Mouse (Mus musculus) erythroblast, embryonic 14.5 days (primary cell): Measurements from ENCODE around the gene Slc9a3r1.

Source experiments
- GATA1 ChIP-seq: IDR thresholded peaks from 2 replicates; pipeline ENCODE4 v1.6.1; 2012; ENCODE audit warnings: low read length, inconsistent platforms, mixed read lengths
- TAL1 ChIP-seq: IDR thresholded peaks from 3 replicates; pipeline ENCODE4 v1.6.1; 2012; ENCODE audit warnings: low read length, inconsistent platforms, mixed read lengths

DNA sequence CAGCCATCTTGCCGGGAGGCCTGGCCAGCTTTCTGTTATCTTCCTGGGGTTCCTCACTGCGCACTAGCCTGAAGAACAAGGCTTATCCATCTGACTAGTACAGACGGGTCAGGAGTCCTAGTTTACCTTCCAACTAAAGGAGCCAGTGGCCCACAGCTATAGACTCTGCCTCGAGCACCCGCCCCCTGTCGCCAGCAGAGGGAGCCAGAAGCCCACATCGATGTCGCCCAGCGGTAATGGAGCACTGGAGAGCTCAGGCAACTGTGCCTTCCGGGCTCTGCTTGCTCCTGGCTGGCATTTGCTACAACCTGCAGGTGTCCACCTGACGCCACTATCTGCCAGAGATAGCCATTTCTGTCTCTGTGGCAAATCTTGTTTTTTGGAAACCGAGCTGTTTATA is 39.2 kb downstream of the Slc9a3r1 start:
- no peak for TF ChIP-seq GATA1
- no peak for TF ChIP-seq TAL1
